Mouse (Mus musculus): Measurements from ENCODE around the gene Gstm4. TPM values are rescaled to one million over a fixed set of nuclear protein-coding genes. Genes with fewer than 3 reads are reported as not detected.

Gstm4 gene
- 14.6 and 15.4 TPM in 2 replicates for polyA plus RNA-seq (2015; fragmentation: Nextera tagmentation; extraction: Ambion mirVana)

DNA sequence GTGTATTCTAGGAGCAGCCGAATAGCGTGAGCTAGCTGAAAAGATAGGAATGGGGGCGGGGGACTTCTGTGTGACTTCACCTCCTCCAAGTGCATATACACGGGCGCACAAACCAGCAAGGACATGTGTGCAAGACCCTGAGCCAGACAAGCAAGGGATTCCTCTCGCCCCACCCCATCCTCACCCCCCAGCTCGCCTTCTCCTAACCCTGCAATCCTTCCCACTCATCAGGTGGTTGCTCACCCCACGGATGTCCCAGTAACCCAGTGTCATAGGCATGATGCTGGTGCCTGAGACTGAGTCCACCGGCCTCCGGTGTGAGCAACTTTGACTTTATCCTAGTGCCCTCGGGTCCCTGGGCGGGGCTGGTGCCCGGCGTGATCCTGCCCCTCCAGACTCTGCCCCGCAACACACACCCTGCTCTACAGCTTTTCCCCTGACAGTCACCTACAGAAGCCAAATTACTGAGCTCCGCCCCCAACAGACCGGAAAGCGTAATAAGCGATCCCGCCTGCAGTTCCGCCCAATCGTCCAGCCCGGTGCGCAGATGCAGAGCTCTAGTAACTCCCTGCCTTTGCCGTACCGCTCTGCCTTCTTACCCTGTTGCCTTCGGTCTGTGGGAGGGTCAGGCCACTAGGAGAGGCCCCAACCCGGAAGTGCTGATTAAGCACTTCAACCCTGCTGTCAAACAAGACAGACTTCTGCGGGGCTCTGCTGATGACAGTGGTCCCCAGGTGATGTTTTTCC is at the start of gene Gstm4:
Gstm4 (minus strand) TSS at position 501 of the 747 bp plus-strand sequence.
- peak within 1 kb of the TSS; percentile 85 for H3K4me2 ChIP-seq (replicated peaks)
- WGBS = 7% methylated on average over 29 of the region's 29 CpGs
- H3K27ac ChIP-seq = peak within 1 kb of the TSS; percentile 44; the same call in 1 of the 2 replicates

GRCm38 (mm10) chr3:108094146-108094545 is 49.5 kb upstream of the Gstm4 start:
- peaks cover 9% of the 10 kb centered on the region for H3K4me1 ChIP-seq
- H3K27ac ChIP-seq = no peak overlapping the region
- no peak overlapping the region for H3K9ac ChIP-seq
- WGBS = 86% methylated on average over 1 of the region's 1 CpGs
- no peaks in the 10 kb centered on the region for H3K36me3 ChIP-seq
- no peak overlapping the region for H3K4me2 ChIP-seq (replicated peaks)
- no peak for ATAC-seq (ENCODE audit: low FRiP score, low read depth)
- no peaks in the 10 kb centered on the region for H3K27me3 ChIP-seq
- no peak overlapping the region for H3K4me3 ChIP-seq
- H3K9me3 ChIP-seq = no peaks in the 10 kb centered on the region

More for the DNA sequence above, at the start of gene Gstm4:
- Histone ChIP-seq H3K4me3 (peak within 1 kb of the TSS; percentile 60), H3K27me3 (no peaks in the 10 kb centered on the region), H3K4me1 (no peaks in the 10 kb centered on the region), H3K9me3 (no peaks in the 10 kb centered on the region), H3K36me3 (no peaks in the 10 kb centered on the region), H3K9ac (peak within 1 kb of the TSS; percentile 74)
- ATAC-seq (ENCODE audit: low FRiP score, low read depth) = peak; percentile 92

GRCm38 (mm10) chr3:108093306-108093705 is 48.6 kb upstream of the Gstm4 start:
- Histone ChIP-seq H3K4me3 (no peak overlapping the region), H3K27ac (no peak overlapping the region), H3K36me3 (no peaks in the 10 kb centered on the region), H3K27me3 (no peaks in the 10 kb centered on the region), H3K9ac (no peak overlapping the region), H3K9me3 (no peaks in the 10 kb centered on the region), H3K4me2 (replicated peaks) (no peak overlapping the region), H3K4me1 (peaks cover 15% of the 10 kb centered on the region)
- ATAC-seq (ENCODE audit: low FRiP score, low read depth) = no peak
- 68% methylated on average over 6 of the region's 6 CpGs for WGBS

- Histone ChIP-seq H3K9ac (no peak within 1 kb of the TSS), H3K4me2 (replicated peaks) (no peak within 1 kb of the TSS), H3K27ac (no peak within 1 kb of the TSS), H3K27me3 (no peaks in the 10 kb centered on the region), H3K9me3 (no peaks in the 10 kb centered on the region), H3K36me3 (no peaks in the 10 kb centered on the region), H3K4me3 (no peak within 1 kb of the TSS), H3K4me1 (peaks cover 17% of the 10 kb centered on the region)
- 80% methylated on average over 15 of the region's 15 CpGs for WGBS
- ATAC-seq (ENCODE audit: low FRiP score, low read depth) = no peak
Observed at GRCm38 (mm10) chr3:108092536-108093115, 47.9 kb upstream of the Gstm4 start, which contains the start of gene Gnat2. Gene Gnat2 (plus strand): TSS chr3:108092789.

DNA sequence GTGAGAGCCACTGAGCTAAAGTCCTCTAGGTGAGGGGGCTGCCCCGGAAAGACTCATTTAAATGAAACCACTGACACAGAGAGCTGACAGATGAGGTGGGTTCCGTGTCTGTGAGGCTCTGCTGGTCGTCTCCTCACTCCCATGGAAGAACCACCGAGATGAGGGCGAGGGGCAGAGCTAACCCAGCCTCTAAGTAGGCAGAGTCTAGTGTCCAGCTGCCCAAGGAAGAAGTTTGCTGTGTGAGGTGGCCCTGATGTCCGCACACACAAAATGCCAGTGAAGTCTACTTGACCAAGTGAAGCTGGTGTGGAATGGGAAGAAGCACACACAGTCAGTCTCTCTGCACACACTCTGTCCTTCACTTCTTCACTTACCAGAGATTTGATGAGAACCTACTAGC is 47.3 kb upstream of the Gstm4 start:
- H3K4me2 ChIP-seq (replicated peaks) = no peak overlapping the region
- no peak overlapping the region for H3K9ac ChIP-seq
- peaks cover 23% of the 10 kb centered on the region for H3K4me1 ChIP-seq
- no peaks in the 10 kb centered on the region for H3K27me3 ChIP-seq
- no peaks in the 10 kb centered on the region for H3K36me3 ChIP-seq
- H3K27ac ChIP-seq = no peak overlapping the region
- no peaks in the 10 kb centered on the region for H3K9me3 ChIP-seq
- no peak overlapping the region for H3K4me3 ChIP-seq
- no peak for ATAC-seq (ENCODE audit: low FRiP score, low read depth)
- WGBS = 75% methylated on average over 6 of the region's 6 CpGs

DNA sequence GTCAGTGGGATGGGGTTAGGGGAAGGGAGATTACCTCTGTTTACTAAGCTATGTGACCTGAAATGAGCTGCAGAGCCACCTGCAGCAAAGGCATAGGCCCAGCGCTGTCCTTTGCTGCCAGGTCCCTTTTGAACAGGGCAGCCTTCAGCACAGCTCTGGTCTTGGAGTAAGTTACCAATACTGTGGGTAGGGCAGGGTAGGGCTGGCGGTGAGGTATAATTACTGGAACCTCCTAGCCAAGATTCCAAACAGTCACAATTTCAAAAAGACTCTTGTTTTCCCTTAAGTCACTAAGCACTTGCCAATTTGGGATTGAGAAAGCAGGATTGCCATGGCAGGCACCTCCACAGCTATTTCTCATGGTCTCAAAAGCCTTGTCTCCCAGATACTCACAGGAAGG is 45.9 kb upstream of the Gstm4 start:
- Histone ChIP-seq H3K4me3 (no peak overlapping the region), H3K36me3 (no peaks in the 10 kb centered on the region), H3K4me1 (peaks cover 29% of the 10 kb centered on the region), H3K4me2 (replicated peaks) (no peak overlapping the region), H3K27me3 (no peaks in the 10 kb centered on the region), H3K9ac (no peak overlapping the region), H3K27ac (no peak overlapping the region), H3K9me3 (no peaks in the 10 kb centered on the region)
- WGBS = 79% methylated on average over 2 of the region's 2 CpGs
- ATAC-seq (ENCODE audit: low FRiP score, low read depth) = no peak

- H3K9me3 ChIP-seq = no peaks in the 10 kb centered on the region
- no peak overlapping the region for H3K4me3 ChIP-seq
- no peaks in the 10 kb centered on the region for H3K27me3 ChIP-seq
- no peaks in the 10 kb centered on the region for H3K36me3 ChIP-seq
- no peak overlapping the region for H3K27ac ChIP-seq
- WGBS = 36% methylated on average over 2 of the region's 2 CpGs
- no peak for ATAC-seq (ENCODE audit: low FRiP score, low read depth)
- no peak overlapping the region for H3K9ac ChIP-seq
- peaks cover 29% of the 10 kb centered on the region for H3K4me1 ChIP-seq
- no peak overlapping the region for H3K4me2 ChIP-seq (replicated peaks)
Observed at GRCm38 (mm10) chr3:108089916-108090315, 45.2 kb upstream of the Gstm4 start.

- H3K4me2 ChIP-seq (replicated peaks) = no peak overlapping the region
- no peak overlapping the region for H3K27ac ChIP-seq
- 0 out of 2 replicates have a peak overlapping the region, but pooled peaks have one; percentile 25 for H3K9ac ChIP-seq
- H3K4me3 ChIP-seq = no peak overlapping the region
- ATAC-seq (ENCODE audit: low FRiP score, low read depth) = no peak
- H3K36me3 ChIP-seq = no peaks in the 10 kb centered on the region
- peaks cover 39% of the 10 kb centered on the region for H3K4me1 ChIP-seq
- H3K27me3 ChIP-seq = no peaks in the 10 kb centered on the region
- no peaks in the 10 kb centered on the region for H3K9me3 ChIP-seq
- 30% methylated on average over 5 of the region's 5 CpGs for WGBS
Observed at GRCm38 (mm10) chr3:108088842-108089380, 44.2 kb upstream of the Gstm4 start.

DNA sequence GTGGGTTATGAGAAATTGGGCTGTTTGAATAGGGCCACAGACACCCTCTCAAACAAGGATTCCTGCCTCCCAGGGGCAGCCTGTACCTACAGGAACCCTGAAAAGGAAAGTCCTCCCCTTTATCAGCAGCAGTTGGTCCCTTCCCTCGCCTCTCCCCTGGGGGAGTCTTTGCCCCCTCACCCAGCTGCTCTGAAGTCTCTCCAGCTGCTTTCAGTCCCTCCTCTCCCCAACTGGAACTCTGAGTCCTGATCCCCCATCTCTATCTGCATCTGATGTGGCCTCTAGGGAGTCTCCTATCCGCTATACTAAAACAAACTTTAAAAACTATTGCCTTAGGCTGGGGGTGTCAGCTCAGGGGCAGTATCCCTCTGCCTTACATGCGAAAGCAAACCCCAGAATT is 42.6 kb upstream of the Gstm4 start:
- H3K27me3 ChIP-seq = no peaks in the 10 kb centered on the region
- WGBS = 82% methylated on average over 3 of the region's 3 CpGs
- H3K4me2 ChIP-seq (replicated peaks) = peak overlapping the region; percentile 100
- H3K36me3 ChIP-seq = no peaks in the 10 kb centered on the region
- H3K27ac ChIP-seq = no peak overlapping the region
- ATAC-seq (ENCODE audit: low FRiP score, low read depth) = no peak
- H3K9me3 ChIP-seq = no peaks in the 10 kb centered on the region
- no peak overlapping the region; the same call in 1 of the 2 replicates for H3K4me3 ChIP-seq
- H3K4me1 ChIP-seq = peaks cover 55% of the 10 kb centered on the region
- H3K9ac ChIP-seq = no peak overlapping the region

DNA sequence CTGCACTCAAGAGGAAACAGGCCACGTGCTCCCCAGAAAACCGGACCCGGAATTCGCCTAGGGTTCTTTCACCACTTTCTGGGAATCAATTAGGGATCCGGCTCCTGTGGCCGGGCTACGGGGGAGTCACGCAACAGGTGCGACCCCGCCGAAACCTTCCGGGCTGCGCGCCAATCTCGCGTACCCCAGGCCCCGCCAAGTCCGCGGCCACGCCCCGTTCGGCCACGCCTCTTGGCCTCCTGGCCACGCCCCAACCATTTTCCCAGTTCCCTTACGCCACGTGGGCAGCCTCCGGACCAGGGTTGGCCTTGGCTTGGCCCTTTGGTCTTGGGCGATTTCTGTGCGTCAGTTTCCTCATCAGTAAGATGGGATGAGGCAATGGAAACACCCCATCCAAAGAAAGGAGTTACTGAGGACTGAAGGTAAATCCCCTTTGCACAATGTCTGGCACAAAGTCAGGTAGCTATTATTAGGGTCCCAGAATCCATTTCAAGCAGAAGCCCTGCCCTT is 41.8 kb upstream of the Gstm4 start, which contains the start of gene Ampd2:
Ampd2 (minus strand) TSS at position 182 of the 510 bp plus-strand sequence.
- Histone ChIP-seq H3K4me3 (peak within 1 kb of the TSS; percentile 68), H3K27me3 (no peaks in the 10 kb centered on the region), H3K9me3 (no peaks in the 10 kb centered on the region), H3K9ac (peak within 1 kb of the TSS; percentile 81), H3K4me2 (replicated peaks) (peak within 1 kb of the TSS; percentile 100), H3K4me1 (peaks cover 63% of the 10 kb centered on the region), H3K36me3 (no peaks in the 10 kb centered on the region), H3K27ac (peak within 1 kb of the TSS; percentile 88)
- ATAC-seq (ENCODE audit: low FRiP score, low read depth) = peak; percentile 24
- under 1% methylated on average over 29 of the region's 29 CpGs for WGBS

GRCm38 (mm10) chr3:108085721-108086469 is 41.2 kb upstream of the Gstm4 start:
- peak overlapping the region; percentile 100 for H3K4me2 ChIP-seq (replicated peaks)
- peak overlapping the region; percentile 81 for H3K9ac ChIP-seq
- peaks cover 65% of the 10 kb centered on the region for H3K4me1 ChIP-seq
- peak overlapping the region; percentile 68 for H3K4me3 ChIP-seq
- whole genome bisulfite sequencing = under 1% methylated on average over 31 of the region's 31 CpGs
- peak; percentile 66 for ATAC-seq (ENCODE audit: low FRiP score, low read depth)
- H3K9me3 ChIP-seq = no peaks in the 10 kb centered on the region
- H3K36me3 ChIP-seq = peaks cover 2% of the 10 kb centered on the region; the same call in 1 of the 2 replicates
- no peaks in the 10 kb centered on the region for H3K27me3 ChIP-seq
- peak overlapping the region; percentile 88 for H3K27ac ChIP-seq

Measured in limb, embryonic 13.5 days (tissue).